Mouse (Mus musculus) urinary bladder, postnatal 4 days (tissue): Measurements from ENCODE around the gene Gm20388.

Experiments used
- DNase-seq, 2 experiments: peaks; one replicate each; pipeline ENCODE4 v3.0.0; 2021 to 2022; ENCODE audit warnings: low spot score in 2 of 2

Gene Gm20388

GRCm38 (mm10) chr8:121806126-121806525 lies 1895.5 kb downstream of the Gm20388 start:
- DNase-seq, result no peak

GRCm38 (mm10) chr8:121808032-121808431 lies 1897.4 kb downstream of the Gm20388 start:
- DNase-seq, result no peak

- DNase-seq, result no peak
Measured at GRCm38 (mm10) chr8:121809524-121810155, 1899.0 kb downstream of the Gm20388 start.

- no peak for DNase-seq
Measured at GRCm38 (mm10) chr8:121811502-121811901, 1900.9 kb downstream of the Gm20388 start.

GRCm38 (mm10) chr8:121811931-121812570 lies 1901.4 kb downstream of the Gm20388 start:
- DNase-seq, result no peak

- DNase-seq, result no peak
Measured at GRCm38 (mm10) chr8:121818226-121818625, 1907.6 kb downstream of the Gm20388 start.

GRCm38 (mm10) chr8:121820840-121821239 lies 1910.2 kb downstream of the Gm20388 start:
- DNase-seq, result peak in 1 of 2 experiments; percentile 50

GRCm38 (mm10) chr8:121821320-121821719 lies 1910.7 kb downstream of the Gm20388 start:
- peak in 1 of 2 experiments; percentile 52 for DNase-seq

- DNase-seq, result no peak
Measured at GRCm38 (mm10) chr8:121821770-121822169, 1911.1 kb downstream of the Gm20388 start.

- no peak for DNase-seq
Measured at GRCm38 (mm10) chr8:121827726-121828125, 1917.1 kb downstream of the Gm20388 start.

- no peak for DNase-seq
Measured at GRCm38 (mm10) chr8:121828376-121829023, 1917.9 kb downstream of the Gm20388 start.

- DNase-seq, result peak; percentile 79 to 87
Measured at GRCm38 (mm10) chr8:121829048-121829776, 1918.6 kb downstream of the Gm20388 start, which contains the start of gene Klhdc4. Klhdc4 (minus strand) TSS chr8:121829569.

GRCm38 (mm10) chr8:121829777-121830362 lies 1919.2 kb downstream of the Gm20388 start:
- no peak for DNase-seq

- DNase-seq, result no peak
Measured at GRCm38 (mm10) chr8:121832061-121832460, 1921.4 kb downstream of the Gm20388 start.

GRCm38 (mm10) chr8:121832503-121832902 lies 1921.9 kb downstream of the Gm20388 start:
- DNase-seq, result no peak

- DNase-seq, result no peak
Measured at GRCm38 (mm10) chr8:121841242-121841641, 1930.6 kb downstream of the Gm20388 start.

- DNase-seq, result no peak
Measured at GRCm38 (mm10) chr8:121842064-121842955, 1931.7 kb downstream of the Gm20388 start.

- no peak for DNase-seq
Measured at GRCm38 (mm10) chr8:121843184-121843733, 1932.6 kb downstream of the Gm20388 start.

- DNase-seq, result no peak
Measured at GRCm38 (mm10) chr8:121844765-121845164, 1934.1 kb downstream of the Gm20388 start.

- no peak for DNase-seq
Measured at GRCm38 (mm10) chr8:121846815-121847214, 1936.2 kb downstream of the Gm20388 start.
